Mouse (Mus musculus) embryonic facial prominence, embryonic 14.5 days (tissue): ENCODE results near the gene Slc16a5. TPM values are rescaled to one million over a fixed set of nuclear protein-coding genes. Genes with fewer than 3 reads are reported as not detected.

Experiments used
- ATAC-seq: fragments of 200-750 bp; cut with Nextera tagmentation; 2 replicates; pipeline ENCODE4 v1.8.0; 2017; ENCODE audit warnings: low read depth, moderate number of reproducible peaks, moderate TSS enrichment
- DNase-seq: peaks from one replicate; pipeline ENCODE4 v3.0.0-alpha.2; 2015; ENCODE audit warnings: low spot score
- H3K27ac ChIP-seq: fragments of 300-500 bp; sonication (generic); replicated peaks from 2 replicates; pipeline ENCODE4 v1.5.1; 2014; ENCODE audit warnings: low read depth, mild to moderate bottlenecking, low read length, moderate library complexity
- H3K27me3 ChIP-seq: fragments of 300-500 bp; sonication (generic); replicated peaks from 2 replicates; pipeline ENCODE4 v1.6.1; 2014; ENCODE audit warnings: low read length; ENCODE audit not compliant: control insufficient read depth, insufficient read depth
- H3K36me3 ChIP-seq: fragments of 300-500 bp; sonication (generic); 2 replicates; pipeline ENCODE4 v1.6.1; 2014; ENCODE audit warnings: low read length, mixed read lengths; ENCODE audit not compliant: control insufficient read depth, insufficient read depth
- H3K4me1 ChIP-seq: fragments of 300-500 bp; sonication (generic); 2 replicates; pipeline ENCODE4 v1.6.1; 2014; ENCODE audit warnings: antibody characterized with exemption, low read length; ENCODE audit not compliant: control insufficient read depth, insufficient read depth
- H3K4me2 ChIP-seq: fragments of 300-500 bp; sonication (generic); 2 replicates; pipeline ENCODE4 v1.6.1; 2014; ENCODE audit warnings: low read depth, mild to moderate bottlenecking, low read length, moderate library complexity, mixed read lengths
- H3K4me3 ChIP-seq: fragments of 300-500 bp; sonication (generic); 2 replicates; pipeline ENCODE4 v1.5.1; 2014; ENCODE audit warnings: low read depth, mild to moderate bottlenecking, low read length
- H3K9ac ChIP-seq: fragments of 300-500 bp; sonication (generic); 2 replicates; pipeline ENCODE4 v1.6.1; 2014; ENCODE audit warnings: low read depth, mild to moderate bottlenecking, low read length, moderate library complexity, mixed read lengths
- H3K9me3 ChIP-seq: fragments of 300-500 bp; sonication (generic); 2 replicates; pipeline ENCODE4 v1.6.1; 2016; ENCODE audit warnings: low read length; ENCODE audit not compliant: control insufficient read depth
- WGBS: fragments of 180-500 bp; shearing (Covaris S2); extraction: QIAGEN DNeasy Blood & Tissue Kit; methylation state at CpG from one replicate; pipeline ENCODE4 v1.1.7; 2014; 5-methylcytosine and 5-hydroxymethylcytosine counted together
- polyA plus RNA-seq: library from polyadenylated mRNA; unstranded; fragments of >200 nt; fragmentation: Nextera tagmentation; extraction: Ambion mirVana; gene quantifications from 2 replicates; pipeline ENCODE4 v1.2.1, GENCODE M21; 2014

The Slc16a5 gene
- polyA plus RNA-seq, 1 experiment from 2014 or later: 0.15 TPM

DNA sequence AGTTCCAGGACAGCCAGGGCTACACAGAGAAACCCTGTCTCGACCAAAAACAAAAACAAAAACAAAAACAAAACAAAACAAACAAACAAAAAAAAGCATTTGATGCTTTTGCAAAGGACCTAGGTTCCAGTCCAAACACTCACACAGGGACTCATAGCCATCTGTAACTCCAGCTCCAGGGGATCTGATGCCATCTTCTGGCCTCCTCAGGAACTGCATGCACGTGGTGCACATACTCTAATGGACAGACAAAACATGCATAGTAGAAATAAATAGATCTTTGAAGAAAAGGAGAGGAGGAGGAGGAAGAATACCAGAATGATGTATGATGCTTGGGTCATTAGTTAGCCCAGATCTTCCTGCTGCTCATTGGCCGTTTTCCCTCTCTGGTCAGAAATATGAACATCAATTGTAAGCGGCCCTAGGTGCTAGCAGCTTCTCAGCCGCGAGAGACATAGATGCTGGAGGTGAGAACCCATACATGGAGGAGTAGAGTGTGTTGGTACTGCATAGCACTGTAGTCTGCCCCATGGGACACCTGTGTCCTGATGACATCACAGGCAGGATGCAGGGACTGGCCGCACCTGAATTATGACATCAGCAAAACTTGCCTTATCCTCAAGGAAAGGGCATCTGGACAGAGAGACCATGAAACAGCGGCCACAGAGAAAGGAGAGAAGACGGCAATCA is 22.2 kb upstream of the Slc16a5 start, which contains the start of gene Trim80:
Gene Trim80 (plus strand): TSS at position 640 of the 690 bp plus-strand sequence.
- Histone ChIP-seq H3K9me3 (0 out of 2 replicates have a peak, but pooled peaks cover 7% of the 10 kb centered on the region), H3K4me2 (no peak within 1 kb of the TSS), H3K27ac (no peak within 1 kb of the TSS), H3K4me1 (no peaks in the 10 kb centered on the region), H3K36me3 (no peaks in the 10 kb centered on the region), H3K4me3 (no peak within 1 kb of the TSS), H3K9ac (no peak within 1 kb of the TSS), H3K27me3 (no peaks in the 10 kb centered on the region)
- ATAC-seq (no peak), DNase-seq (no peak)
- WGBS: 94% methylated on average over 9 of the region's 9 CpGs

DNA sequence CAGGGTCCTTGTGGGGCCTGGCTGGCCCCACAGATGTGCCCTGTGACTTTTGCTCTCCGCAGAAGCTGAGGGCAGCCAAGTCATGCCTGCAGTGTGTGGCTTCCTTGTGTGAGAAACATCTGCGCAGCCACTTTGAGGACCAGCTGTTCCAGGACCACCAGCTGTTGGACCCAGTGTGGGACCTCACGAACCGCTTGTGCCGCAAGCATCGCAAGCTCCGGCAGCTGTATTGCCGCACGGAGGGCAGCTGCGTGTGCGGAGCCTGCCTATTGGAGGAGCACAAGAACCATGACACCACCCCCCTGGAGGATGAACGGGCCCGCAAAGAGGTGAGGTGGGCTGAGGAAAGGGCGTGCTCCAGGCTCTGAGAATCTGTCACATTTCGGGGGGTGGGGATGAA is 20.9 kb upstream of the Slc16a5 start:
- H3K9ac ChIP-seq: no peak overlapping the region
- 0 out of 2 replicates have a peak, but pooled peaks cover 7% of the 10 kb centered on the region for H3K9me3 ChIP-seq
- 44% methylated on average over 15 of the region's 15 CpGs for WGBS
- no peak overlapping the region for H3K4me3 ChIP-seq
- ATAC-seq: no peak
- no peak overlapping the region for H3K27ac ChIP-seq
- no peaks in the 10 kb centered on the region for H3K4me1 ChIP-seq
- no peaks in the 10 kb centered on the region for H3K36me3 ChIP-seq
- peak; percentile 13 for DNase-seq
- no peak overlapping the region for H3K4me2 ChIP-seq
- no peaks in the 10 kb centered on the region for H3K27me3 ChIP-seq

DNA sequence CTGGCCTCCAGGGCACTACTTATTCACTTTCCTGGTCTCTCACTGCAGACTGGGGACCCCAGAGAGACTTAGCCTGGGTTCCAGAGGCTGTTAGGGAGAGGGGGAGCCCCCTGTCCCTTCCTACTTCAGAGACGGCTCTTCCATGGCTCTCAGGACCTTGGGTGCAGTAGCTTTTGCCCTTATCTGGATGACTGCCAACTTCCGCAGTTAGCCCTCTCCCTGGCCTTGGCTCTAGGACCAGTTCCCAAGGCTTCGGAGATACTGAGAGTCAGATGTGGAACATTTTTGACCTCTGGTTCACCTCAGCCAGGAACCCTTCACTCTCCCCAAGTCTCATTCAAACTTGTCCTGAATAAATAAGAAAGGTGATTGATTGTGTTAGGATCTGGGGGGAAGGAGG is 15.4 kb upstream of the Slc16a5 start:
- 53% methylated on average over 3 of the region's 3 CpGs for WGBS
- no peaks in the 10 kb centered on the region for H3K4me1 ChIP-seq
- ATAC-seq (no peak), DNase-seq (no peak)
- H3K27me3 ChIP-seq: no peaks in the 10 kb centered on the region
- no peak overlapping the region for H3K4me3 ChIP-seq
- H3K36me3 ChIP-seq: no peaks in the 10 kb centered on the region
- no peak overlapping the region for H3K27ac ChIP-seq
- no peak overlapping the region for H3K4me2 ChIP-seq
- H3K9me3 ChIP-seq: no peaks in the 10 kb centered on the region
- no peak overlapping the region for H3K9ac ChIP-seq

DNA sequence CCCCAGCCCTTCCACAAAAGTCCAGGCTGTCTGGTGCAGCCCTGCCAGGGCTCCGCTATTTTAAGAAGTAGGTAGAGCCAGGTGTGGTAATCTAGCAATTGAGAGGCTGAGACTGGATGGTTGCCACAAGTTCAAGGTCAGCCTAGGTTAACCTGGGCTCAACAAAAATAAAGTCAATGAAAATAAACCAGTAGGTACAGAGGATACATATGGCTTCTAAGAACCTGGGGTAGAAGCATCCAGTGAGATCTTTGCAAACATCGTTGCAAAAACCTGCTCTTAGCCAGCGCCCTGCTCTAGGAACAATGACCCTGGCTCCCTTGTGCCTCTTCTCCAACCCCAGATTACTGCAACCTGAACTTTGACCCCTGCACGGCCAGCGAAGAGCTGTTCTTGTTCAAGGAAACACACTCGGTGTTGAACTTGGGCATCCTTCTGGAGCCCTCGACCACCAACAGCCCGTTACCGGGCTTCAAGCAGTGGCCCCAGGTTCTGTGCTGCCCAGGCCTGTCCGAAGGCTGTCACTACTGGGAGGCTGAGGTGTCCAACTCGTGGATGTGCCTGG is 14.9 kb upstream of the Slc16a5 start:
- WGBS: 78% methylated on average over 11 of the region's 11 CpGs
- ATAC-seq: no peak
- no peak overlapping the region for H3K4me2 ChIP-seq
- H3K4me1 ChIP-seq: no peaks in the 10 kb centered on the region
- H3K9me3 ChIP-seq: no peaks in the 10 kb centered on the region
- no peak overlapping the region for H3K4me3 ChIP-seq
- H3K9ac ChIP-seq: no peak overlapping the region
- H3K27me3 ChIP-seq: no peaks in the 10 kb centered on the region
- H3K36me3 ChIP-seq: no peaks in the 10 kb centered on the region
- no peak overlapping the region for H3K27ac ChIP-seq
- DNase-seq: no peak

DNA sequence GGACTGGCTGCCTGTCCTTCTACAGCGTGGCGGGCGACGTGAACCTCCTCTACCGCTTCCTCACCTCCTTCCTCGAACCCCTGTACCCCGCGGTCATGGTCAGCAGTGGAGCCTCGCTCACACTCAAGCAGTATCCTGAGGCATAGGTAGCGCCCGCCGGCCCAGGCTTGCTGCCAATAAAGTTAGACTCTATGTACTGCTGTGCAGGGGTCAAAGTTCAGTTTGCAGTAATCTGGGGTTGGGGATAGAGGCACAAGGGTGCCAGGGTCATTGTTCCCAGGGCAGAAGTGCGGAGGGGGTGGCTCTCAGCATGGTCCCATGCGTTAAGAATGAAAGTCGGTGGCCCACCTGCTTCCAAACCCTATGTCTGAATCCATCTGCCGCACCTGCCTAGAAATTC is 14.2 kb upstream of the Slc16a5 start:
- Histone ChIP-seq H3K36me3 (no peaks in the 10 kb centered on the region), H3K27ac (no peak overlapping the region), H3K4me1 (no peaks in the 10 kb centered on the region), H3K4me2 (no peak overlapping the region), H3K9ac (no peak overlapping the region), H3K4me3 (no peak overlapping the region), H3K27me3 (no peaks in the 10 kb centered on the region), H3K9me3 (no peaks in the 10 kb centered on the region)
- ATAC-seq: no peak
- no peak for DNase-seq
- WGBS: 89% methylated on average over 16 of the region's 16 CpGs

DNA sequence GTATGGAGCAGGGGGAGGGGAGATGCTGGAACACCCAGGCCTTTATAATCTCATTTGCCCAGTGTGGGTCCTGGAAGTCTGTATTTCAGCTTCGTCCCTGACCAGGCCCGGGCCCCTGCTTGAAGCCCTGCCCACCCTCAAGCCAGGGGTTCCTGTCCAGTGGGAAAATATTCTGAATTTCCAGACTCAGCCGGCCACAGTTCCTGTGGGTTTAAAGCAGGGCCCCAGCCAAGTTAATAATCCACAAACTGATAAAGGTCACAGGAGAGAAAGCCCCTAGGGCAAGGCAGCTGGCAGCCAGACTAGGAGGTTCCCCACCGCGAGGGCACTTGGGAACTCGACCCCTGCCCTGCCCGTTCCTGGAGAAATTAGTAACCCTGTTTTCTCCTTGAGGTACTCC is 13.3 kb upstream of the Slc16a5 start:
- H3K27me3 ChIP-seq: no peaks in the 10 kb centered on the region
- no peak overlapping the region for H3K4me3 ChIP-seq
- no peak overlapping the region for H3K9ac ChIP-seq
- no peak overlapping the region for H3K4me2 ChIP-seq
- H3K4me1 ChIP-seq: no peaks in the 10 kb centered on the region
- H3K36me3 ChIP-seq: no peaks in the 10 kb centered on the region
- DNase-seq (no peak), ATAC-seq (no peak)
- no peaks in the 10 kb centered on the region for H3K9me3 ChIP-seq
- no peak overlapping the region for H3K27ac ChIP-seq
- WGBS: 40% methylated on average over 7 of the region's 7 CpGs

DNA sequence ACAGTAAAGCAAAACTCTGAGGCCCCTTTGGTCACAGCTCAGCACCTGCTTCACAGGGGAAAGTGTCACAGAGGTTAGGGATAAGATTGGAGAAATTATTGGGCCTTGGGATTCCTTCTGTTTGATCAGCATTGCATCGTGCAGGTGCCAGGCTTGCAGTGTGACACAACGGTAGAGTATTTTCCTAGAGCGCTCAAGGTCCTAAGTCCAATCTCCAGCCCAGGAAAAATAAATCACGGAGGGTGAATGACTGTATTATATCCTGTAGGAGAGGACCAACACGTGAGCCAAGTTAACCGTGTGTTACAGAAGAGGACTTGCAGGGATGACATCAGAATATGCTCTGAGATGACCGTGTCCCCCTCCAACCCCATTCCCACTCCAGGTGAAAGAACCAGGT is 12.1 kb upstream of the Slc16a5 start:
- no peak overlapping the region for H3K4me2 ChIP-seq
- H3K36me3 ChIP-seq: no peaks in the 10 kb centered on the region
- DNase-seq (no peak), ATAC-seq (no peak)
- H3K4me3 ChIP-seq: no peak overlapping the region
- H3K27ac ChIP-seq: no peak overlapping the region
- H3K9me3 ChIP-seq: no peaks in the 10 kb centered on the region
- no peak overlapping the region for H3K9ac ChIP-seq
- no peaks in the 10 kb centered on the region for H3K27me3 ChIP-seq
- no peaks in the 10 kb centered on the region for H3K4me1 ChIP-seq
- WGBS: 89% methylated on average over 7 of the region's 7 CpGs

DNA sequence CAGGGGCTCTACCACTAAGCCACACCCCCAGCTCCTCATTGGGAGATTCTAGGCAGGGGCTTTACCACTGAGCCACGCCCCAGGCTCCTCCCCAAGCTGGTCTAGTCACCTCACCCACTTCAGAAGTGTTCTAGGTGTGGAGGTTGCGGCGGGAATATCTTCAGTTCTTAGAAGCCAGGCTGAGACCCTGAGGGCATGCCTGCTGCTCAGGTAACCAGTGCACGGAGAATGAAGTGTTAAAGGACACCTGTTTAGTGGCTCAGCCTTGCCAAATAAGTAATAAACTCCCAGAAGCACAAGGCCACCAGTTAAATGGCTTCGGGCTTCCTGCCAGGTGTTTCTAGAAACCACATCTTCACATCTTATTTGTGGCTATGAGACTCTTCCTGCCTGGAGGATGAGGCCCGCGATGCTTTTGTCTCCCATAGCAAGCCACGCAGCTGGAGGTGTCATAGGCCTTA is 10.5 kb upstream of the Slc16a5 start:
- Histone ChIP-seq H3K4me2 (no peak overlapping the region), H3K9ac (no peak overlapping the region), H3K36me3 (no peaks in the 10 kb centered on the region), H3K27me3 (no peaks in the 10 kb centered on the region), H3K9me3 (no peaks in the 10 kb centered on the region), H3K27ac (no peak overlapping the region), H3K4me1 (no peaks in the 10 kb centered on the region), H3K4me3 (no peak overlapping the region)
- ATAC-seq (no peak), DNase-seq (peak; percentile 27)
- 75% methylated on average over 8 of the region's 8 CpGs for WGBS
